In genomic region chr13:50973379-50973778, GRCm38 (mm10) we compare ENCODE assay signal across 16 mouse cellular contexts.
A peak's percentile ranks its signal among the peaks of the same experiment; 100 is the strongest.
DNase-seq lines count a peak whose midpoint lies in the region; ATAC-seq and TF ChIP-seq lines count a peak whose summit lies in the region.
"Had no signal": no experiment of that assay in that cellular context is flagged by ENCODE, and none has a peak within 500 bp of the region (broad histone marks: within the 10 kb centered on the region; RNA-seq: fewer than 3 reads in every experiment).

No protein-coding gene starts in this region.

- H3K4me3 ChIP-seq in forebrain, postnatal 0 days (ENCODE audit: low read depth, low read length), result no peak overlapping the region
- H3K4me3 ChIP-seq in forebrain, embryonic 11.5 days (ENCODE audit: low read depth, low read length), result no peak overlapping the region
- no peak overlapping the region for H3K4me3 ChIP-seq in testis, adult 2 months (ENCODE audit: control insufficient read depth, low read depth, low read length)
- H3K4me3 ChIP-seq in midbrain, embryonic 14.5 days (replicated peaks; ENCODE audit: low read depth, low read length), result no peak overlapping the region
- H3K4me3 ChIP-seq: forebrain, embryonic 15.5 days; limb, embryonic 15.5 days had no signal

- no peaks in the 10 kb centered on the region for H3K27me3 ChIP-seq in forebrain, postnatal 0 days (ENCODE audit: insufficient read depth, low read length)
- H3K27me3 ChIP-seq in forebrain, embryonic 11.5 days (ENCODE audit: control insufficient read depth, insufficient read depth, low read length), result no peaks in the 10 kb centered on the region
- H3K27me3 ChIP-seq in testis, adult 2 months (ENCODE audit: control insufficient read depth, insufficient read depth, low read length), result no peaks in the 10 kb centered on the region
- H3K27me3 ChIP-seq in midbrain, embryonic 14.5 days (ENCODE audit: control insufficient read depth, insufficient read depth, low read length), result no peaks in the 10 kb centered on the region
- H3K27me3 ChIP-seq: forebrain, embryonic 15.5 days; limb, embryonic 15.5 days had no signal

- H3K4me2 ChIP-seq in forebrain, postnatal 0 days (ENCODE audit: low read depth), result no peak overlapping the region
- no peak overlapping the region for H3K4me2 ChIP-seq in forebrain, embryonic 11.5 days (ENCODE audit: low read depth, low read length, severe bottlenecking)
- H3K4me2 ChIP-seq in midbrain, embryonic 14.5 days (ENCODE audit: low read length), result no peak overlapping the region
- H3K4me2 ChIP-seq: forebrain, embryonic 15.5 days; limb, embryonic 15.5 days had no signal

- WGBS in forebrain, postnatal 0 days, result 59% methylated on average over 8 of the region's 8 CpGs
- 76% methylated on average over 8 of the region's 8 CpGs for WGBS in forebrain, embryonic 11.5 days
- 27% methylated on average over 8 of the region's 8 CpGs for WGBS in midbrain, embryonic 14.5 days

- DNase-seq in forebrain, postnatal 0 days, result peak; percentile 3
- no peak for DNase-seq in forebrain, embryonic 11.5 days (ENCODE audit: low spot score)
- no peak for DNase-seq in testis, postnatal 10 days (ENCODE audit: low spot score)
- DNase-seq in midbrain, embryonic 14.5 days, result peak; percentile 61
- no peak for DNase-seq in layer of hippocampus, adult 8-10 months (ENCODE audit: low spot score in 2 of 2)
- DNase-seq in spleen, adult 18-20 months, result no peak
- DNase-seq: adrenal gland, adult 8-10 months; cerebellum, postnatal 14 days; heart, postnatal 10 days; kidney, adult 8-10 months; kidney, postnatal 25 days; thymus, adult 2 months had no signal

- H3K36me3 ChIP-seq in forebrain, postnatal 0 days (ENCODE audit: insufficient read depth), result no peaks in the 10 kb centered on the region
- no peaks in the 10 kb centered on the region for H3K36me3 ChIP-seq in forebrain, embryonic 11.5 days (ENCODE audit: control insufficient read depth, insufficient read depth, low read length)
- H3K36me3 ChIP-seq in testis, adult 2 months (ENCODE audit: control insufficient read depth, insufficient read depth, low read length), result no peaks in the 10 kb centered on the region
- no peaks in the 10 kb centered on the region for H3K36me3 ChIP-seq in midbrain, embryonic 14.5 days (ENCODE audit: control insufficient read depth, insufficient read depth, low read length)
- H3K36me3 ChIP-seq: forebrain, embryonic 15.5 days; limb, embryonic 15.5 days had no signal

- H3K9ac ChIP-seq in forebrain, postnatal 0 days, result no peak overlapping the region
- no peak overlapping the region for H3K9ac ChIP-seq in forebrain, embryonic 11.5 days (ENCODE audit: low read length)
- H3K9ac ChIP-seq in midbrain, embryonic 14.5 days (replicated peaks; ENCODE audit: low read length), result no peak overlapping the region
- H3K9ac ChIP-seq: forebrain, embryonic 15.5 days; limb, embryonic 15.5 days had no signal

- TF ChIP-seq POLR2A in testis, adult 2 months (IDR thresholded peaks at IDR 0.05; ENCODE audit: control insufficient read depth, low read depth, low read length), result no peak

- no peak overlapping the region for H3K27ac ChIP-seq in forebrain, postnatal 0 days (ENCODE audit: low read depth, low read length)
- H3K27ac ChIP-seq in forebrain, embryonic 11.5 days (ENCODE audit: low read depth, low read length), result no peak overlapping the region
- H3K27ac ChIP-seq in testis, adult 2 months (ENCODE audit: control insufficient read depth, insufficient read depth, low read depth, low read length), result peak overlapping the region; percentile 61
- no peak overlapping the region for H3K27ac ChIP-seq in midbrain, embryonic 14.5 days (replicated peaks; ENCODE audit: low read depth, low read length)
- H3K27ac ChIP-seq: forebrain, embryonic 15.5 days; limb, embryonic 15.5 days had no signal

- H3K4me1 ChIP-seq in forebrain, postnatal 0 days (ENCODE audit: insufficient read depth), result no peaks in the 10 kb centered on the region
- H3K4me1 ChIP-seq in forebrain, embryonic 11.5 days (replicated peaks; ENCODE audit: control insufficient read depth, insufficient read depth, low read length), result no peaks in the 10 kb centered on the region
- H3K4me1 ChIP-seq in testis, adult 2 months (ENCODE audit: control insufficient read depth, insufficient read depth, low read length), result no peaks in the 10 kb centered on the region; the same call in 1 of the 2 replicates
- no peaks in the 10 kb centered on the region for H3K4me1 ChIP-seq in midbrain, embryonic 14.5 days (ENCODE audit: control insufficient read depth, insufficient read depth, low read length)
- H3K4me1 ChIP-seq: forebrain, embryonic 15.5 days had no signal

- peak; percentile 47; the same call in 1 of the 2 replicates for ATAC-seq in forebrain, postnatal 0 days
- ATAC-seq in forebrain, embryonic 11.5 days (replicated peaks; ENCODE audit: low FRiP score), result no peak
- ATAC-seq in midbrain, embryonic 14.5 days (ENCODE audit: low FRiP score, low TSS enrichment), result peak; percentile 40; the same call in 1 of the 2 replicates
- ATAC-seq: forebrain, embryonic 15.5 days; lung, postnatal 0 days had no signal

- H3K9me3 ChIP-seq in forebrain, postnatal 0 days (ENCODE audit: low read length), result no peaks in the 10 kb centered on the region
- no peaks in the 10 kb centered on the region for H3K9me3 ChIP-seq in forebrain, embryonic 11.5 days (ENCODE audit: control insufficient read depth, low read length)
- no peaks in the 10 kb centered on the region for H3K9me3 ChIP-seq in midbrain, embryonic 14.5 days (ENCODE audit: control insufficient read depth, low read length)
- H3K9me3 ChIP-seq: forebrain, embryonic 15.5 days; limb, embryonic 15.5 days had no signal

- TF ChIP-seq CTCF in forebrain, postnatal 0 days (IDR thresholded peaks at IDR 0.05; ENCODE audit: low read depth), result no peak
- TF ChIP-seq CTCF in testis, adult 2 months (IDR thresholded peaks at IDR 0.05; ENCODE audit: control insufficient read depth, insufficient read depth, insufficient replicate concordance, low read depth, low read length), result no peak

Comparison
In these comparisons a context has a peak if more than half of its experiments do, and no peak if none do; other contexts are left out.
1. DNase-seq: peak in forebrain, postnatal 0 days (single experiment) and midbrain, embryonic 14.5 days (single experiment); none in forebrain, embryonic 11.5 days (single experiment), testis, postnatal 10 days (single experiment), layer of hippocampus, adult 8-10 months (0 of 2) and spleen, adult 18-20 months (0 of 2).